Mouse (Mus musculus) intestine, postnatal 0 days (tissue): ENCODE data around the gene Atp1b2. TPM values are rescaled to one million over a fixed set of nuclear protein-coding genes. Genes with fewer than 3 reads are reported as not detected.
"Not testable (repeated sequence)": the region's sequence is repeated elsewhere in the genome, so short reads cannot be mapped to it uniquely, and the experiment has no call there.

Experiments used
- ATAC-seq: fragments of 200-750 bp; cut with Nextera tagmentation; 2 replicates; pipeline ENCODE4 v1.8.0; 2017; ENCODE audit warnings: mild to moderate bottlenecking, moderate TSS enrichment, moderate library complexity
- H3K27ac ChIP-seq: fragments of 300-500 bp; sonication (generic); 2 replicates; pipeline ENCODE4 v1.5.1; 2014; ENCODE audit warnings: mild to moderate bottlenecking, low read depth, low read length, moderate library complexity
- H3K27me3 ChIP-seq: fragments of 300-500 bp; sonication (generic); replicated peaks from 2 replicates; pipeline ENCODE4 v1.6.1; 2014; ENCODE audit warnings: low read length, mixed read lengths; ENCODE audit not compliant: control insufficient read depth, insufficient read depth
- H3K36me3 ChIP-seq: fragments of 300-500 bp; sonication (generic); 2 replicates; pipeline ENCODE4 v1.6.1; 2014; ENCODE audit warnings: mild to moderate bottlenecking, moderate library complexity; ENCODE audit not compliant: control insufficient read depth, insufficient read depth
- H3K4me1 ChIP-seq: fragments of 300-500 bp; sonication (generic); replicated peaks from 2 replicates; pipeline ENCODE4 v1.6.1; 2014; ENCODE audit warnings: antibody characterized with exemption, low read length, mixed read lengths; ENCODE audit not compliant: control insufficient read depth, insufficient read depth
- H3K4me2 ChIP-seq: fragments of 300-500 bp; sonication (generic); replicated peaks from 2 replicates; pipeline ENCODE4 v1.6.1; 2014; ENCODE audit warnings: low read depth, mild to moderate bottlenecking, moderate library complexity
- H3K4me3 ChIP-seq: fragments of 300-500 bp; sonication (generic); 2 replicates; pipeline ENCODE4 v1.5.1; 2014; ENCODE audit warnings: low read depth, low read length
- H3K9ac ChIP-seq: fragments of 300-500 bp; sonication (generic); 2 replicates; pipeline ENCODE4 v1.6.1; 2014; ENCODE audit warnings: mild to moderate bottlenecking, low read depth, low read length
- H3K9me3 ChIP-seq: fragments of 300-500 bp; sonication (generic); 2 replicates; pipeline ENCODE4 v1.6.1; 2016; ENCODE audit warnings: mixed run types; ENCODE audit not compliant: control insufficient read depth
- CTCF ChIP-seq: sonication (generic); IDR thresholded peaks from 2 replicates; pipeline ENCODE4 v1.5.1; 2016; ENCODE audit warnings: low read depth, mild to moderate bottlenecking, control low read depth, antibody characterized with exemption, moderate library complexity
- WGBS: fragments of 180-500 bp; shearing (Covaris S2); extraction: QIAGEN DNeasy Blood & Tissue Kit; methylation state at CpG from one replicate; pipeline ENCODE4 v1.1.7; 2014; 5-methylcytosine and 5-hydroxymethylcytosine counted together
- polyA plus RNA-seq: library from polyadenylated mRNA; unstranded; fragments of >200 nt; fragmentation: Nextera tagmentation; extraction: Ambion mirVana; gene quantifications from 2 replicates; pipeline ENCODE4 v1.2.1, GENCODE M21; 2015

Atp1b2 gene
- polyA plus RNA-seq, 1 experiment from 2014 or later, result 7.5 TPM

DNA sequence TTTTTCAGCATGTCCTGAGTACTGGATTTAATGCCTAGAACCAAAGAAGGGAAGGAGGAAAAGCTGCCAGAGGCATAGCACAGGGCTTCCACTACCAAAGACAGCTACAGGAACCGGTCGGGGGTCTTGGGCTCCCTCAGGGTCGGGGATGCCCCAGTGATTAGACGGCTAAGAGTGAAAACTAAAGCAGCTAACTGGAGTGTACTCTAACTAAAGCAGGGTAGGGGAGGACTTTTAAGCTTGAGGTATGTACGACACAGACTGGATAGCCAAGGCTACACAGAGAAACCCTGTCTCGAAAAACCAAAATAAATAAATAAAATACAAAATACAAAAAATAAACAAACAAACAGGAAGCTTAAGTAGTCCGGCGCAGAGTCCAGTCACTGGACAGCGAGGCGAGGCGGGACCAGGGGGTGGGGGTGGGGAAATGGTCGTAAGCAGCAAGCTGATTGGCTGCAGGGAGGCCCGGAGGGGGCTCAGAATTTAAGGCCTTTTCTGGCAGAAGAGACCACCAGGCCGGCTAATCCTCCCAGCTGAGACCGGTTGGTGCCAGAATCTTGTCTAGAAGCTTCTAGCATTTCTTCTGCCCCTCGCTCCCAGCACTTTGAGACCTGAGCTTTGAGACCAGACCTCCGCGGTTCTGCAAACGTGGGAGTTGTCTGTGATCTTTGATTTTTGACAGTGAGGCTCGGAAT, 16.0 kb upstream of the Atp1b2 start, which contains the start of gene Sat2:
Gene Sat2 (plus strand): TSS at position 454 of the 698 bp plus-strand sequence.
- H3K36me3 ChIP-seq, result no peaks in the 10 kb centered on the region
- H3K4me2 ChIP-seq, result peak within 1 kb of the TSS; percentile 70
- peak; percentile 49 for ATAC-seq
- H3K27ac ChIP-seq, result peak within 1 kb of the TSS; percentile 63
- peak within 1 kb of the TSS; percentile 57 for H3K9ac ChIP-seq
- WGBS, result 5% methylated on average over 20 of the region's 20 CpGs
- no peaks in the 10 kb centered on the region for H3K9me3 ChIP-seq
- H3K4me3 ChIP-seq, result peak within 1 kb of the TSS; percentile 54
- peaks cover 3% of the 10 kb centered on the region; the same call in 1 of the 2 replicates for H3K4me1 ChIP-seq
- H3K27me3 ChIP-seq, result no peaks in the 10 kb centered on the region
- TF ChIP-seq CTCF, result no peak

DNA sequence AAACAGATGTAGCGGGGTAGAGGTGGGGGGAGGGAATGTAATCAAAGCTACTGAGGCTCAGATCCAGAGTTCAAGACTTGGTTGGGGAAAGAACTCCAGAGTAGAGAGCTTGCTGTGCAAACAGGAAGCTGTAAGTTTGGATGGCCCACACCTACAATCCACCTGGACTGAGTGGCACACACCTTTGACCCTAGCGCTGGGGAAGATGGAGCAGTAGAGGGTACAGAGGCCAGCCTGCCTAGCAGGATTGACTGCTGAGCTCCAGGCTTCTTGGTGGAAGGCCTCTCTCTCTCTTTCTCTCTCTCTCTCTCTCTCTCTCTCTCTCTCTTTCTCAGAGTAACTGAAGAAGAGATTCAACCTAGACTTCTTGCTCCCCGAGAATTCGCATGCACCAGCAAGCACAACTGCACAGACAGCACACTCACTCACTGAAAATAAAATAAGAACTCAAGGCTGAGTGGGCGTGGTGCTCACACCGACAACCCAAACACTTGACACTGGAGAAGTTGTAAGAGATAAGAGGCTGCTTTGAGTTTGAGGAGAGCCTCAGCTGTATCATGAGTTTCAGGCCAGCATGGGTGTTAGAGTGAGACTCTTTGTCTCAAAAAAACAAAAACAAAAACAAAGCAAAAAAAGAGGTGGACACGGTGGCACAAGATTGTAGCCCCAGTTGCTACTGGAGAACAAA, 14.8 kb upstream of the Atp1b2 start:
- ATAC-seq, result peak; percentile 63
- H3K4me2 ChIP-seq, result 0 out of 2 replicates have a peak overlapping the region, but pooled peaks have one; percentile 3
- no peak for TF ChIP-seq CTCF
- H3K4me3 ChIP-seq, result no peak overlapping the region
- no peaks in the 10 kb centered on the region for H3K36me3 ChIP-seq
- H3K27ac ChIP-seq, result peak overlapping the region; percentile 16; the same call in 1 of the 2 replicates
- H3K9ac ChIP-seq, result no peak overlapping the region
- H3K27me3 ChIP-seq, result no peaks in the 10 kb centered on the region
- no peaks in the 10 kb centered on the region for H3K9me3 ChIP-seq
- peaks cover 3% of the 10 kb centered on the region; the same call in 1 of the 2 replicates for H3K4me1 ChIP-seq
- 50% methylated on average over 7 of the region's 7 CpGs for WGBS

DNA sequence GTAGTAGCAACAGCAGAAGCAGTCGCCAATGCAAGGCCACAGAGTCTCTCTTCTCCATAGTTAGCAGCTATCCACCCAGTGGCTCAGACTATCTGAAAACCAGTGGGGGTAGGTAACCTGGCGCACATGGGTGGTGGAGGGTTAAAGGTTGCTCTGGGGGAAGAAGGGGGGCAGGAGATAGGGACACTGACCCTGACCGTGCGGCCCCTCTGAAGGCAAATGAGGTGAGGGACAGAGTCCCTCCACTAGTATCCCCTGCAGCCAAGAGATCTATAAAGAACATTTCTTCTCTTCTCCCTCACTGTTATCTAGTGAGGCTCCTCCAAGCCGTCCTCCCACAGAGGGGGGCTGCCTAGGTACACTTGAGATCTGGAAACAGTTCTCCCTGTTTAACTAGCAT, 12.1 kb upstream of the Atp1b2 start, which contains the start of gene Shbg:
Gene Shbg (minus strand): TSS at position 101 of the 400 bp plus-strand sequence.
- TF ChIP-seq CTCF, result no peak
- H3K36me3 ChIP-seq, result no peaks in the 10 kb centered on the region
- H3K27me3 ChIP-seq, result no peaks in the 10 kb centered on the region
- no peak within 1 kb of the TSS for H3K4me2 ChIP-seq
- 61% methylated on average over 5 of the region's 5 CpGs for WGBS
- no peaks in the 10 kb centered on the region for H3K9me3 ChIP-seq
- no peak within 1 kb of the TSS for H3K27ac ChIP-seq
- no peak within 1 kb of the TSS for H3K9ac ChIP-seq
- ATAC-seq, result no peak
- H3K4me3 ChIP-seq, result no peak within 1 kb of the TSS
- H3K4me1 ChIP-seq, result peaks cover 6% of the 10 kb centered on the region; the same call in 1 of the 2 replicates

DNA sequence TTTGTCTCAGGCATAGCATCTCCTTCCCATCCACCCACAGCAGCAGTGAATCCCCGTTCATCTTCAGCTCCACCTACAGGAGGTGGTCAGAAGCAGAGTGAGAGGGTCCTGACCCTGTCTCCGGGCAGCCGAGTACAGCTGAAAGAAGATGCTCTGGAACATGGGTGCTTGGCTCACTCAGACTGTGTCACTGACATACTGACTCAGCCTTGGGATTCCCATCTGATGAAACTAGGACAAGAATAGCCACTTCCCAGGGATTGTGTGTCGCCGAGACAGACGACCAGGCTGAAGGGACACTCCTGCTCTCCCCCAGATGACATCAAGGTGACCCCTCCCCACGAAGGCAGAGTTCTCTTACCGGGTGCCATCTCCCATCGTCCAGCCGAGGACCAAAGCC, 11.0 kb upstream of the Atp1b2 start:
- Histone ChIP-seq H3K4me3 (no peak overlapping the region), H3K27me3 (no peaks in the 10 kb centered on the region), H3K9me3 (no peaks in the 10 kb centered on the region), H3K4me2 (no peak overlapping the region), H3K4me1 (0 out of 2 replicates have a peak, but pooled peaks cover 6% of the 10 kb centered on the region), H3K9ac (no peak overlapping the region), H3K27ac (no peak overlapping the region), H3K36me3 (no peaks in the 10 kb centered on the region)
- 54% methylated on average over 10 of the region's 10 CpGs for WGBS
- TF ChIP-seq CTCF, result no peak
- ATAC-seq, result no peak

DNA sequence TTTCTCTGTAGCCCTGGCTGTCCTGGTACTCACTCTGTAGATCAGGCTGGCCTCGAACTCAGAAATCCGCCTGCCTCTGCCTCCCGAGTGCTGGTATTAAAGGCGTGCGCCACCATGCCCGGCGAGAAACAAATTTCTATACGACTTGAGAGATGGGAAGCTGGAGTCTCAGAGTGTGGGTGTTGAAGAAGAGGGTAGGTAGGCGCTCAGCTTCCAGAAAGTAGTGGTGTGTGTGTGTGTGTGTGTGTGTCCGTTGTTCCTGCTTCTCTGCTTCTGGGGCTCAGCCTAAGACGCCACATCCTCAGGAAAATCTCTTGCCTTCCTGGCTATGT, 8.5 kb upstream of the Atp1b2 start:
- not testable (repeated sequence) for H3K36me3 ChIP-seq, H3K9me3 ChIP-seq

DNA sequence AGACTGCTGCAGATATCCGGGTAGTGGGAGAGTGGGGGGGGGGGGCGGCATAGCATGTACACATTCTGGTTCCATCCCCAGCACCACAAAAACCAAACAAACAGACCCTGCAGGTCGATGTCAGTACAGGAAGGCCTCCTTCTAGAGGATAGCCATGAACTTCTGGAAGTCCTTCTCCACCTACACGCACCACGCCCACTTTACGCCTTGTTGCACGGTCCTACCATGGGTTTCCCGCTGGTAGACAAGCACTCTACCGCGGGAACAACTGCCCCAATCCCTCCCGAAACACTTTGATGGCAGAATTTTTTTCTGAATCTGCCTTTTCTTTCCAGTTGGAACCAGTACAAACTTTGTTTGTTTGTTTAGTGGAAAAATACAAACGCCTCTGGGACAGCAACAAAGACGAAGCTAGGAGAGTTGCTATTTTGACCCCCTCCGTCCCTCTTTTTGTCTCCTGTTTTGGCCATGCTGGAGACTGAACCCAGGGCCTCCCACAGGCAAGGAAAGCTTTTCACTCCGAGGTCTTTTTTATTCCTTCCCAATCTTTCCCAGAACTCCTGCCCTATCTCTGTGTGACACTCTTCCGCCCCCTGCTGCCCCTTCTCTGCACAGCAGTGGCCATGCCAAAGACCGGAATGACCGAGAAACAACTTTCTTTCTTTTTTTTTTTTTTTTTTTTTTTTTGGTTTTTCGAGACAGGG, 8.0 kb upstream of the Atp1b2 start:
- no peaks in the 10 kb centered on the region for H3K27me3 ChIP-seq
- H3K36me3 ChIP-seq, result no peaks in the 10 kb centered on the region
- ATAC-seq, result peak; percentile 54; the same call in 1 of the 2 replicates
- peak overlapping the region; percentile 20 for H3K4me3 ChIP-seq
- no peaks in the 10 kb centered on the region for H3K9me3 ChIP-seq
- 0 out of 2 replicates have a peak, but pooled peaks cover 3% of the 10 kb centered on the region for H3K4me1 ChIP-seq
- peak overlapping the region; percentile 63 for H3K4me2 ChIP-seq
- 8% methylated on average over 18 of the region's 19 CpGs for WGBS
- H3K9ac ChIP-seq, result 0 out of 2 replicates have a peak overlapping the region, but pooled peaks have one; percentile 26
- peak; percentile 87 for TF ChIP-seq CTCF
- H3K27ac ChIP-seq, result no peak overlapping the region

More for the DNA sequence above, 8.5 kb upstream of the Atp1b2 start:
- not testable (repeated sequence) for H3K27me3 ChIP-seq, H3K4me3 ChIP-seq, H3K27ac ChIP-seq, ATAC-seq, H3K4me1 ChIP-seq, H3K9ac ChIP-seq
- 51% methylated on average over 11 of the region's 11 CpGs for WGBS
- peak overlapping the region; percentile 63 for H3K4me2 ChIP-seq
